Mouse (Mus musculus) embryo, embryonic 10 days (tissue): ENCODE results near the gene Bad.

Experiments
- DNase-seq: peaks from one replicate; pipeline ENCODE4 v3.0.0-alpha.2; 2015; ENCODE audit warnings: low spot score

The Bad gene

GRCm38 (mm10) chr19:6934195-6934977, 7.3 kb upstream of the Bad start, which contains the start of gene Kcnk4:
TSS of gene Kcnk4 (minus strand) at chr19:6934515.
- no peak for DNase-seq

GRCm38 (mm10) chr19:6936299-6936698, 5.4 kb upstream of the Bad start:
- DNase-seq = no peak

GRCm38 (mm10) chr19:6937541-6938465, 3.9 kb upstream of the Bad start:
- no peak for DNase-seq

GRCm38 (mm10) chr19:6939106-6940002, 2.3 kb upstream of the Bad start:
- DNase-seq = no peak

- no peak for DNase-seq
These were observed 987 bp upstream of the Bad start for GRCm38 (mm10) chr19:6940396-6941351.

GRCm38 (mm10) chr19:6942249-6942691, 609 bp downstream of the Bad start, which contains the start of gene Gpr137:
TSS of gene Gpr137 (minus strand) at chr19:6942480.
- peak; percentile 95 for DNase-seq

- no peak for DNase-seq
These were observed 1.1 kb downstream of the Bad start for GRCm38 (mm10) chr19:6942764-6943163.

GRCm38 (mm10) chr19:6943709-6944108, 2.0 kb downstream of the Bad start:
- no peak for DNase-seq

GRCm38 (mm10) chr19:6947742-6948141, 6.1 kb downstream of the Bad start:
- DNase-seq = no peak

GRCm38 (mm10) chr19:6948186-6948585, 6.5 kb downstream of the Bad start:
- no peak for DNase-seq

GRCm38 (mm10) chr19:6949532-6949931, 7.9 kb downstream of the Bad start:
- no peak for DNase-seq

- DNase-seq = no peak
These were observed 8.3 kb downstream of the Bad start for GRCm38 (mm10) chr19:6949951-6950350.

- peak; percentile 83 for DNase-seq
These were observed 9.0 kb downstream of the Bad start for GRCm38 (mm10) chr19:6950613-6951153.

GRCm38 (mm10) chr19:6951381-6951968, 9.8 kb downstream of the Bad start:
- peak; percentile 93 for DNase-seq

GRCm38 (mm10) chr19:6951994-6952711, 10.5 kb downstream of the Bad start:
- DNase-seq = peak; percentile 57

- no peak for DNase-seq
These were observed 11.0 kb downstream of the Bad start for GRCm38 (mm10) chr19:6952712-6953037.

- no peak for DNase-seq
These were observed 12.4 kb downstream of the Bad start for GRCm38 (mm10) chr19:6954046-6954445.

GRCm38 (mm10) chr19:6955424-6955823, 13.8 kb downstream of the Bad start:
- no peak for DNase-seq

- DNase-seq = no peak
These were observed 14.8 kb downstream of the Bad start for GRCm38 (mm10) chr19:6956461-6956860.
